Mouse (Mus musculus): ENCODE measurements around the gene Trp53bp1. TPM values are rescaled to one million over a fixed set of nuclear protein-coding genes. Genes with fewer than 3 reads are reported as not detected.

Trp53bp1 gene
- 149 and 152 TPM in 2 replicates for polyA plus RNA-seq (2012; rRNA removed)

GRCm38 (mm10) chr2:121271236-121271927 lies at the start of gene Trp53bp1:
Trp53bp1 (minus strand) TSS chr2:121271407.

GRCm38 (mm10) chr2:121288901-121289729 lies 17.9 kb upstream of the Trp53bp1 start, which contains the start of gene Map1a:
Map1a (plus strand) TSS chr2:121289600.

GRCm38 (mm10) chr2:121170980-121171742 lies 100.0 kb downstream of the Trp53bp1 start, which contains the start of gene Zscan29:
Zscan29 (minus strand) TSS chr2:121171125.

GRCm38 (mm10) chr2:121170481-121170971 lies 100.7 kb downstream of the Trp53bp1 start, which contains the start of gene Tubgcp4:
Tubgcp4 (plus strand) TSS chr2:121170654.

Other genes starting within 250 kb of the Trp53bp1 start
- 0.28 and 0.61 TPM in 2 replicates for gene Epb42, start 234.3 kb downstream of the Trp53bp1 start, polyA plus RNA-seq (2012; rRNA removed)
- 0.06 TPM in 1 of 2 replicates, not detected in the other for gene Tgm5, start 185.6 kb downstream of the Trp53bp1 start, polyA plus RNA-seq (2012; rRNA removed)
- 0.11 and 0.12 TPM in 2 replicates for gene Tgm7, start 161.6 kb downstream of the Trp53bp1 start, polyA plus RNA-seq (2012; rRNA removed)
- 23.4 and 26.9 TPM in 2 replicates for gene Adal, start 131.0 kb downstream of the Trp53bp1 start, polyA plus RNA-seq (2012; rRNA removed)
- gene Lcmt2, start 130.8 kb downstream of the Trp53bp1 start, polyA plus RNA-seq (2012; rRNA removed), result 9.2 and 11.1 TPM in 2 replicates
- 52.5 and 55.1 TPM in 2 replicates for gene Tubgcp4, start 100.8 kb downstream of the Trp53bp1 start, polyA plus RNA-seq (2012; rRNA removed)
- gene Zscan29, start 100.3 kb downstream of the Trp53bp1 start, polyA plus RNA-seq (2012; rRNA removed), result 7.2 and 7.3 TPM in 2 replicates
- 13.2 and 15.6 TPM in 2 replicates for gene Map1a, start 18.2 kb upstream of the Trp53bp1 start, polyA plus RNA-seq (2012; rRNA removed)
- gene Ppip5k1, start 84.0 kb upstream of the Trp53bp1 start, polyA plus RNA-seq (2012; rRNA removed), result 25.1 and 25.2 TPM in 2 replicates
- gene Ckmt1, start 86.3 kb upstream of the Trp53bp1 start, polyA plus RNA-seq (2012; rRNA removed), result 37.0 and 45.0 TPM in 2 replicates
- gene Strc, start 115.8 kb upstream of the Trp53bp1 start, polyA plus RNA-seq (2012; rRNA removed), result 0.01 and 0.06 TPM in 2 replicates
- gene Pdia3, start 142.4 kb upstream of the Trp53bp1 start, polyA plus RNA-seq (2012; rRNA removed), result 130 and 184 TPM in 2 replicates
- gene Catsper2, start 142.4 kb upstream of the Trp53bp1 start, polyA plus RNA-seq (2012; rRNA removed), result 6.5 and 6.7 TPM in 2 replicates
- 0.29 and 1.2 TPM in 2 replicates for gene Ell3, start 172.9 kb upstream of the Trp53bp1 start, polyA plus RNA-seq (2012; rRNA removed)
- 361 and 381 TPM in 2 replicates for gene Serf2, start 177.8 kb upstream of the Trp53bp1 start, polyA plus RNA-seq (2012; rRNA removed)
- 35.6 and 40.9 TPM in 2 replicates for gene Hypk, start 181.9 kb upstream of the Trp53bp1 start, polyA plus RNA-seq (2012; rRNA removed)
- 6.0 and 7.0 TPM in 2 replicates for gene Serinc4, start 185.4 kb upstream of the Trp53bp1 start, polyA plus RNA-seq (2012; rRNA removed)
- gene Mfap1b, start 202.7 kb upstream of the Trp53bp1 start, polyA plus RNA-seq (2012; rRNA removed), result 22.8 and 23.3 TPM in 2 replicates
- 16.0 and 16.4 TPM in 2 replicates for gene Mfap1a, start 235.3 kb upstream of the Trp53bp1 start, polyA plus RNA-seq (2012; rRNA removed)
- gene Wdr76, start 235.3 kb upstream of the Trp53bp1 start, polyA plus RNA-seq (2012; rRNA removed), result 8.6 and 11.5 TPM in 2 replicates

Data from central nervous system, embryonic 14 days (tissue).